Mouse (Mus musculus) liver, adult 2 months (tissue): Measurements from ENCODE around the gene Ebi3. TPM values are rescaled to one million over a fixed set of nuclear protein-coding genes. Genes with fewer than 3 reads are reported as not detected.
A peak's percentile ranks its signal among the peaks of the same experiment; 100 is the strongest.

Experiments used
- DNase-seq: peaks from one replicate; pipeline ENCODE4 v3.0.0-alpha.2; 2011; ENCODE audit warnings: low read depth, low spot score; ENCODE audit errors: extremely low read depth
- H3K27ac ChIP-seq: fragments of 200-500 bp; replicated peaks from 2 replicates; pipeline ENCODE4 v1.5.1; 2012; ENCODE audit warnings: low read depth, mild to moderate bottlenecking, control low read depth, inconsistent platforms, low read length; ENCODE audit not compliant: insufficient read depth
- H3K27me3 ChIP-seq: fragments of 200-500 bp; 2 replicates; pipeline ENCODE4 v1.6.1; 2012; ENCODE audit warnings: mild to moderate bottlenecking, moderate library complexity, low read length, inconsistent platforms; ENCODE audit not compliant: control insufficient read depth, insufficient read depth
- H3K36me3 ChIP-seq: fragments of 200-500 bp; 2 replicates; pipeline ENCODE4 v1.6.1; 2012; ENCODE audit warnings: low read length, inconsistent platforms; ENCODE audit not compliant: control insufficient read depth, insufficient read depth
- H3K4me1 ChIP-seq: fragments of 200-500 bp; 2 replicates; pipeline ENCODE4 v1.6.1; 2011; ENCODE audit warnings: low read length; ENCODE audit not compliant: control insufficient read depth, insufficient read depth
- H3K4me3 ChIP-seq: fragments of 200-500 bp; 2 replicates; pipeline ENCODE4 v1.5.1; 2011; ENCODE audit warnings: low read depth, mild to moderate bottlenecking, control low read depth, low read length, moderate library complexity; ENCODE audit not compliant: insufficient read depth
- H3K79me2 ChIP-seq: fragments of 200-500 bp; 2 replicates; pipeline ENCODE4 v1.6.1; 2012; ENCODE audit warnings: inconsistent platforms, mild to moderate bottlenecking, low read length, moderate library complexity; ENCODE audit not compliant: control insufficient read depth, insufficient read depth
- H3K9ac ChIP-seq: fragments of 200-500 bp; 2 replicates; pipeline ENCODE4 v1.6.1; 2012; ENCODE audit warnings: low read depth, mild to moderate bottlenecking, control low read depth, inconsistent platforms, low read length
- CTCF ChIP-seq: fragments of 200-500 bp; IDR thresholded peaks from 2 replicates; pipeline ENCODE4 v1.5.1; 2011; ENCODE audit warnings: low read depth, low read length, control low read depth
- POLR2A ChIP-seq: fragments of 200-500 bp; IDR thresholded peaks from 2 replicates; pipeline ENCODE4 v1.6.1; 2011; ENCODE audit warnings: low read length, control low read depth; ENCODE audit not compliant: insufficient read depth; ENCODE audit errors: extremely low read depth
- WGBS: fragments of 180-500 bp; shearing (Covaris S2); methylation state at CpG from one replicate; pipeline ENCODE4 v1.1.7; 2018; 5-methylcytosine and 5-hydroxymethylcytosine counted together
- polyA plus RNA-seq: library from polyadenylated mRNA; depleted of rRNA; stranded (reverse); fragments of >200 nt; gene quantifications from 2 replicates; pipeline ENCODE4 v1.2.3, GENCODE M21; 2012
- total RNA-seq: library from RNA; depleted of rRNA; stranded (reverse); fragments of >200 nt; gene quantifications from 2 replicates; pipeline ENCODE4 v1.2.3, GENCODE M21; 2014

Ebi3 gene
- total and polyA plus RNA-seq, 2 experiments: 0.18 to 2.3 TPM

- TF ChIP-seq POLR2A: no peak
- peak; percentile 90 for TF ChIP-seq CTCF
- Histone ChIP-seq H3K36me3 (no peaks in the 10 kb centered on the region), H3K27ac (no peak overlapping the region), H3K79me2 (no peaks in the 10 kb centered on the region), H3K4me3 (no peak overlapping the region; the same call in 1 of the 2 replicates), H3K4me1 (peaks cover 4% of the 10 kb centered on the region), H3K9ac (no peak overlapping the region), H3K27me3 (peaks cover under 1% of the 10 kb centered on the region; the same call in 1 of the 2 replicates)
- DNase-seq: peak; percentile 86
- WGBS: 13% methylated on average over 13 of the region's 13 CpGs
Measured at GRCm38 (mm10) chr17:55976255-55976862, 23.9 kb downstream of the Ebi3 start.

GRCm38 (mm10) chr17:55977301-55977700 lies 24.9 kb downstream of the Ebi3 start:
- Histone ChIP-seq H3K27ac (no peak overlapping the region), H3K4me3 (no peak overlapping the region), H3K27me3 (no peaks in the 10 kb centered on the region), H3K9ac (no peak overlapping the region), H3K4me1 (peaks cover 4% of the 10 kb centered on the region), H3K36me3 (no peaks in the 10 kb centered on the region), H3K79me2 (no peaks in the 10 kb centered on the region)
- TF ChIP-seq POLR2A (no peak), CTCF (no peak)
- WGBS: 27% methylated on average over 3 of the region's 3 CpGs
- DNase-seq: no peak

GRCm38 (mm10) chr17:55986030-55986961 lies 33.9 kb downstream of the Ebi3 start, which contains the start of gene Fsd1:
Gene Fsd1, plus strand, starts transcription at chr17:55986509.
- no peak within 1 kb of the TSS for H3K9ac ChIP-seq
- no peaks in the 10 kb centered on the region for H3K79me2 ChIP-seq
- H3K27me3 ChIP-seq: no peaks in the 10 kb centered on the region
- H3K27ac ChIP-seq: no peak within 1 kb of the TSS
- no peak for DNase-seq
- 16% methylated on average over 35 of the region's 35 CpGs for WGBS
- no peak within 1 kb of the TSS for H3K4me3 ChIP-seq
- no peak for TF ChIP-seq CTCF
- TF ChIP-seq POLR2A: no peak
- H3K4me1 ChIP-seq: no peaks in the 10 kb centered on the region
- no peaks in the 10 kb centered on the region for H3K36me3 ChIP-seq

- no peaks in the 10 kb centered on the region for H3K4me1 ChIP-seq
- no peaks in the 10 kb centered on the region for H3K79me2 ChIP-seq
- TF ChIP-seq CTCF (no peak), POLR2A (no peak)
- no peak overlapping the region for H3K27ac ChIP-seq
- WGBS: 80% methylated on average over 8 of the region's 8 CpGs
- H3K4me3 ChIP-seq: no peak overlapping the region
- no peak overlapping the region for H3K9ac ChIP-seq
- H3K27me3 ChIP-seq: no peaks in the 10 kb centered on the region
- H3K36me3 ChIP-seq: no peaks in the 10 kb centered on the region
- DNase-seq: no peak
Measured at GRCm38 (mm10) chr17:55990278-55990898, 37.9 kb downstream of the Ebi3 start.

GRCm38 (mm10) chr17:55996007-55996406 lies 43.6 kb downstream of the Ebi3 start:
- H3K79me2 ChIP-seq: no peaks in the 10 kb centered on the region
- no peak overlapping the region for H3K27ac ChIP-seq
- H3K4me1 ChIP-seq: peaks cover 2% of the 10 kb centered on the region; the same call in 1 of the 2 replicates
- DNase-seq: peak; percentile 81
- TF ChIP-seq CTCF: no peak; the same call in 1 of the 2 replicates
- TF ChIP-seq POLR2A: no peak
- no peak overlapping the region for H3K4me3 ChIP-seq
- WGBS: 36% methylated on average over 15 of the region's 15 CpGs
- peaks cover 4% of the 10 kb centered on the region; the same call in 1 of the 2 replicates for H3K36me3 ChIP-seq
- no peaks in the 10 kb centered on the region for H3K27me3 ChIP-seq
- H3K9ac ChIP-seq: no peak overlapping the region
